Mouse (Mus musculus) WW6 (cell line): ENCODE measurements around the gene Sdr39u1.

ENCODE experiments used
- DNase-seq: peaks from one replicate; pipeline ENCODE4 v3.0.0-alpha.2; 2013; ENCODE audit warnings: low read depth, low spot score

Sdr39u1 gene

GRCm38 (mm10) chr14:55854406-55855100 lies 45.5 kb downstream of the Sdr39u1 start:
- no peak for DNase-seq

- peak; percentile 66 for DNase-seq
Observed at GRCm38 (mm10) chr14:55853621-55854285, 46.3 kb downstream of the Sdr39u1 start, which contains the start of gene Nynrin. Nynrin (plus strand) TSS chr14:55854010.

- no peak for DNase-seq
Observed at GRCm38 (mm10) chr14:55852646-55853551, 47.2 kb downstream of the Sdr39u1 start.

GRCm38 (mm10) chr14:55850885-55851284 lies 49.2 kb downstream of the Sdr39u1 start:
- DNase-seq, result no peak
